Mouse (Mus musculus) natural killer cell, adult 2 months (primary cell): ENCODE data around the gene Ehbp1l1.

Experiments
- DNase-seq, 2 experiments: peaks; one replicate each; pipeline ENCODE4 v3.0.0; 2022; ENCODE audit warnings: low spot score in 2 of 2

The Ehbp1l1 gene

DNA sequence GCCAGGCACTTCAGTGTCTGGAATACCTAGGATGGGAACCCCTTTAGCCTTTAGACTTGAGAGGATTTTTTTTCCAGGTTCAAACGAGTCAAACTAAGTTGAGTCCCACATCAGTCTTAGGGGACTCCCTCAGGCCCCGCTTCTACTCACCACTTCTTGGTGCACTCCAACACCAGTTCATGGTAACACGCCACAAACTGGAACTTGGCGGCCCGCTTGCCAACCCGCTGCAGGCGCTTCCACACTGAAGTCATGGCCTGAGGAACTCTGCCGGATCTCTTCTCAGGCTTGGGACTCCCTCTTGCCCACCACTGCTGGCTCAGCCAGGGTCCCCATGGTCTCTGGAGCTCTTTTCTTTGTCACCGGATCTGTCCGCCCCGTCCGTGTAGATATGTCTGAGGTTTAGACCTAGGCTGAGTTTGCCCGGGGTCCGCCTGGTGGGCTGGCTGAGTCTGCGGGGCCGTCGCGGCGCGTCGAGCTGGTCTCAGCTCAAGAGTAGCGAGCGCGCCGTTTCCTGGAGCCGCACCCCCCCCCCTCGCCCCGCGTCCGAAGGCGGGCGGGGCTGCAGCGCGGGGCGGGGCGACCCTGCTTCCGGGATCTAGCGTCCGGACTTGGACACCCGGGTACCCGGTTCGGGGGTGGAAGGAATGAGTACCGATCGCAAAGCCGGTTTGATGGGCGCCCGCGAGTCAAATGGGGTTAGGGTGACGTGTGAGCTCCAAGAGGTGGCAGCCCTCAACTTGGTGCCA lies at the start of gene Ehbp1l1:
TSS of gene Ehbp1l1 (minus strand) at position 551 of the 749 bp plus-strand sequence.
- peak; percentile 75 to 83 for DNase-seq

DNA sequence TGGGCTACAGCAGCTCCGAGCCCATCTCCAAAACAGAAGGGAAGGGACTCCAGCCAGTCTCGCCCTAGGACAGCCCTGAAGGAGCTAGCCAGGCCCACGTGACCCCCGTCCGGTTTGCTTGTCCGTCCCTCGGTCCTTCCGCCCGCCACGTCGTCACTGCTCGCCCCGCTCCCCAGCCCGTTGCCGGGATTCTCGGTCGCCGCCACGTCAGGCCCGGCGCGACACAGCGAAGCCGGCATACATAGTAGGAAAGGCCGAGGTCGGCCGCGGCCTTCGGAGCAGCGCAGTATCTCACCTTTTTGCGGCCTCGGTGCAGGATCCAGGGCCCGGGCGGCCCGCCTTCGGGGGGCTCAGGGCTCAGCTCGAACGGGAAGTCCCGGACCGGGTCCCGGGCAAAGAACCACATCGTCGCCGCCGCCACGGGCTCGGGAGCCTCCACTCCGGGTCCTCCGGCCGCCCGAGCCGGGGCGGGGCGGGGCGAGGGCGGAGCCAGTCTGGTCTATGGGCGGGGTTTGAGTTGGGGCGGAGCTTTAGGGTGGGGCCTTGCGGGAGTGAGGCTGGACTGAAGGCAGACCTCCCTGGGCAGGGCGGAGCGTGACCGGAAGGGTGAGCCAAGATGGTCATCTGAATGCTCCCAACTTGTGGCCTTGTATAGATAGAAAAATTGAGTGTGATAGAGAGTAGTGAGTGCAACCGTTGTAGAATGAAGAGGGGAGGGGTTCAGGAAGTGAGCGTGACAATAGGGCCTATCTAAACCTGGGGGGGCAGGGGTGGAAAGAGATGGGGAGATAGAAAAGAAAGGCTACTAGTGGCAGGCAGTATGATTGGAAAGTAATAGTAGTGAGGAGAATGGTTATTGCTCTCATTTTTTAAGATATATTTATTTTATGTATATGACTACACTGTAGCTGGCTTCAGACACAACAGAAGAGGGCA lies 45.1 kb upstream of the Ehbp1l1 start, which contains the start of gene Scyl1:
TSS of gene Scyl1 (minus strand) at position 495 of the 936 bp plus-strand sequence.
- peak; percentile 93 to 95 for DNase-seq

DNA sequence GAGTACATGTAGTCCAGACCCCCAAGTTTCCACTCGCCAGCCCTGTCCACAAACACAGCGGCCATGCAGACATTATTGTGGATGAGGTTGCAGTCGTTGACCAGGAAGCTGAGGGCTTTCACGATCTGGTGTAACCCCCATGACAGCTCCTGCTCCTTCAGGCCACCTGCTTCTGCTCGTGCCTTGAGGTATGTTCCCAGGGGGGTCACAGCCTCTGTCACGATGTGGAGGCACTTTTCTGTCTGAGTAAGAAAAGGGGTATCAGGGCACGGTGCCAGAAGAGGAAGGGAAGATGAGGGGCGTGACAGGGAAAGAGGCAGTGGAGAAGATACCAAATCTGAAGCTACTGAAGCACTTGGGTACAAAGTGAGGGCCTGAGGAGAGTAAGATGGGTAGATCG lies 44.2 kb upstream of the Ehbp1l1 start:
- DNase-seq: no peak

DNA sequence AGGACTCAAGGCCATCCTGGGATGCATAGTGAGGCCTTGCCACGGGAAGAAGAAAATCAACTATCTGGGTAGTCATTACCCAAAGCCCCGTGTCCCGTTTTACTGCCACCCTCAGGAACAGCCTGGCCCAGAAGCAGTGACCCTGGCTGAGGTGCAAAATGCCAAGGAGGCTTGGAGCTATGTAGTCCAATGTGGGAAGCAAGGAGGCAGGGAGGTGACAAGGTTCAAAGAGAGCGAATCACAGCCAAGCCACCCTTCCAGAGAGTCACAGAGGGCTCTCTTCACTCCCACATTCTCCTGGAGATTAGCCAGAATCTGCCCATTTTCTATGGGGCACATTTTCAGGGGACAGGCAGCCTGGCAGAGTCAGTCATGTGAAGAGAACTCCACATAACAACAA lies 41.2 kb upstream of the Ehbp1l1 start:
- DNase-seq: no peak

DNA sequence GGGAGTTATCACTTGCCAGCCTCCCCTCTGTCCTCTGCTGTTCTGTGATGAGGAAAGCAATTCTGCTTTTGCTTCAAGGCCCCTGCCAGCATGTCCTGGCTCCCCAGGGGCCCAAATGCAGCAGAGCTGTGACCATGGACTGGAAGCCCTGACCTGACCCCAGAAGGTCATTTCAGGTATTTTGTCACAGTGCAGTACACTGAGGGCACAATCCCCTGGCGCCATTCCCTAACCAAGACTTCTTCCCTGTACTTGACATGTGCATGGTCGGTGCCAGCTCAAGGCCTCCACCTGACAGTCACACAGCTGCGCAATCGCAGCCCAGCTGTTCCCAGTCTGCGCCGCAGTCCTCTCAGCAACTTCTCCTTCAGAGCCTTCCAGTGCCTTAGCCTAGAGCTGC lies 37.0 kb upstream of the Ehbp1l1 start:
- DNase-seq: no peak

DNA sequence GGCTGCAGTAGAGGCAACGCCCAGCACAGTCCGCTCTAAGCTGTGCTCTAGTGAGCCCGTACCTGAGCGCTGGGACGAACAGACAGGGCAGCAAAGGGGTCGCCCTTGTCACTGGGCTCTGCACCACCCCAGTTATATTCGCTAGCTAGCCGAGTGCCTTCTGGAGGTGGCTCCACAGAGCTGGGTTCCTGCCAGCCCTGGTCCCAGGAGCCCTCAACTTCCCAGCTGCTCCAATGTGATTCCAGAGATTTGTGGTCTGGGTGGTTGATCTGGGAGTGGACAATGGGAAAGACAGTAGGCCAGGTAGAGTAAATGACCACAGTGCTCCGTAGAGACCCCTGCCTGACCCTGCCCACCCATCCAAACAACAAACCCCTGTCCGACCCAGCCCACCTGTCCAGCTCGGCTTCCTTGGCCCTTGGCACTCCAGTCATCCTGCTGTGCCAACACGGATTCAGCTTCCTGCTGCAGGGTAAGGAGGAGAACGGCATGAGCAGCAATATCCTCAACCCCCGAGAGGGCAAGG lies 32.8 kb upstream of the Ehbp1l1 start:
- DNase-seq: no peak

DNA sequence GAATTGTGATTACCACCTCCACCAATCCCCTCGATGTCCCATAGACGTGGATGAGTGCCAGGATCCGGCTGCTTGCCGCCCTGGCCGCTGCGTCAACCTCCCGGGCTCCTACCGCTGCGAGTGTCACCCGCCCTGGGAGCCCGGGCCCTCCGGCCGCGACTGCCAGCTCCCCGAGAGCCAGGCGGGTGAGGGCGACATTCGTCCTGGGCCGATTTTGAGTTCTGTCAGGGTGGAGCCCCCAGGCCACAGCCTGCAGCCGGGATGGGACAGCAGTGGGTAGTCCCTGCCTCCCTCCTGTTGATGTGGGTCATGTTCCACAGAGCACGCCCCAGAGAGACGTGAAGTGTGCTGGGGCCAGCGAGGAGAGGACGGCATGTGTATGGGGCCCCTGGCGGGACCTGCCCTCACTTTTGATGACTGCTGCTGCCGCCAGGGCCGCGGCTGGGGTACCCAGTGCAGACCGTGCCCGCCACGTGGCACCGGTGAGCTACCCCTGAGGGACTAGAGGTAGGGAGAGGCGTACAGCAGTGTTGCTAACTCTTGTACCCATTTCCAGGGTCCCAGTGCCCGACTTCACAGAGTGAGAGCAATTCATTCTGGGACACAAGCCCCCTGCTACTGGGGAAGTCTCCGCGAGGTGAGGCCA lies 31.0 kb upstream of the Ehbp1l1 start:
- DNase-seq: no peak

DNA sequence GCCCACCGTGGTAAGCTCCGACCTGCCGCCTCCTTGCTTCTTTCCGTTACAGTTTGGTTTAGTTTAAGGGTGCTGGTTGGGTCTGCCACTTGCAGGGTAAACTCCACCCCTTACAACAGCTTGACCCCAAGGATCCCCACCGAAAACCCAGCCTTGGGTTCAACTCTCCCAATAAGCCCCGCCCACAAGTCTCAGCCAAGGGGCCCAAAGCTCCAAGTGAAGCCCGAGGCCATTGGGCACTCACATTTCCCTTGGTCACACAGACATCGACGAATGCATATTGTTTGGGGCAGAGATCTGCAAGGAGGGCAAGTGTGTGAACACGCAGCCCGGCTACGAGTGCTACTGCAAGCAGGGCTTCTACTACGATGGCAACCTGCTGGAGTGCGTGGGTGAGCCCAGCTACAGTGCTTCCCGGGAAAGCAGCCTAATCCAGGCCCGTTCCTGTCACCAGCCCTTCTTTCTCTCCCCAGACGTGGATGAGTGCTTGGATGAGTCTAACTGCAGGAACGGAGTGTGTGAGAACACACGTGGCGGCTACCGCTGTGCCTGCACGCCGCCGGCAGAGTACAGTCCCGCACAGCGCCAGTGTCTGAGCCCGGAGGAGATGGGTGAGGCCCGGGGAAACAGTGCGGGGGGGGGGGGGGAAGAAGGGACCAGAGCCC lies 30.3 kb upstream of the Ehbp1l1 start:
- DNase-seq: no peak

DNA sequence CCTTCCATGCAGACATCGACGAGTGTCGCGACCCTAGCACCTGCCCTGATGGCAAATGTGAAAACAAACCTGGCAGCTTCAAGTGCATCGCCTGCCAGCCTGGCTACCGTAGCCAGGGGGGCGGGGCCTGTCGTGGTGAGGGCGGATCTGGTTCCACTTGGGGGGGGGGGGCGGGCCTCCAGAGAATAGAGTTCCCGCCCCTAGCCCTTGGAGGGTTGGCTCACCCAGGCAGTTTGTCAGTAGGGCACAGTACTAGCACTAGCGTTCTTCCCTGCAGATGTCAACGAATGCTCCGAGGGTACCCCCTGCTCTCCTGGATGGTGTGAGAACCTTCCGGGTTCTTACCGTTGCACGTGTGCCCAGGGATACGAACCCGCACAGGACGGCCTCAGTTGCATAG lies 25.6 kb upstream of the Ehbp1l1 start:
- no peak for DNase-seq

DNA sequence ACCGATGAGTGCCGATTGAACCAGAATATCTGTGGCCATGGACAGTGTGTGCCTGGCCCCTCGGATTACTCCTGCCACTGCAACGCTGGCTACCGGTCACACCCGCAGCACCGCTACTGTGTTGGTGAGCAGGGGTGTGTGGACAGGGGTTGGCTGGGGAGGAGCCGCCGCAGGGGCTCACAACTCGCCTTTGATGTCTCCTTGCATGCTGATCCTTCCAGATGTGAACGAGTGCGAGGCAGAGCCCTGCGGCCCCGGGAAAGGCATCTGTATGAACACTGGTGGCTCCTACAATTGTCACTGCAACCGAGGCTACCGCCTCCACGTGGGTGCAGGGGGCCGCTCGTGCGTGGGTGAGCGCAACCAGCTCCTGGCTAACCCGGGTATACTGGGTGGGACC lies 24.8 kb upstream of the Ehbp1l1 start:
- no peak for DNase-seq

DNA sequence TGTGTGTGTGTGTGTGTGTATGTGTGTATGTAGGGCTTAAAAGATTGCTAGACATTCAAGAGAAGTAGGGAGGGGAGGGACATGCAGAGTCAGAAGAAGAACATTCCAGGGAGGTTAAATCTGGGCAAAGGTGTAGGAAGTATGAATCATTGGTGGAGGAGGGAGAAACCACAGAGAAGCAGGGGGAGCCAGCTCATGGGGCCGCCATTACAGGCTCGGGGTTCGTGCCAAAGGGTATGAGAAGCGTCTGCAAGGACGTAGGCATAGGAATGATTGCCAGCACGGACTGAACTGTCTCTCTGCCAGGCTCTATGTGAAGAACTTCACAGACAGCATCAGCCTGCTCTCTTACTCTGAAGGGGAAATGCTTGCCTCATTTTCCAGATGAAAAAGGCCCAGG lies 23.4 kb upstream of the Ehbp1l1 start:
- no peak for DNase-seq

DNA sequence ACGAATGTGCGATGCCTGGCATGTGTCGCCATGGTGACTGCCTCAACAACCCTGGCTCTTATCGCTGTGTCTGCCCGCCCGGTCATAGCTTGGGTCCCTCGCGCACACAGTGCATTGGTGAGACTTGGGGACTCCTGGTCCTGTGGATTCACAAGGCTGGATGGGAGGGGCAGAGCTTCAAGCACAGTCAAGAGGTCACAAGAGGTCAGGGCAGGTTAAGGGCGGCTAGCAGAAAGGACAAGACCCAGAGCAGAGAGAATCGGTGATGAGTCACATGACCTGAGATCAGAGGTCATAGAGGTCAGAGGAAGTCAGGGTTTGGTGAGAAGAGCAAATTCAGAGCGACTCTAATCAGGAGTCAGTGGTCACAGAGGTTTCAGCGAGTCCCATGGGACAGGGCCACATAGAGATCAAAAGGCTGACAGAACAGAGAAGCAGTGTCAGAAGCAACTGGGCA lies 20.8 kb upstream of the Ehbp1l1 start:
- DNase-seq: no peak

DNA sequence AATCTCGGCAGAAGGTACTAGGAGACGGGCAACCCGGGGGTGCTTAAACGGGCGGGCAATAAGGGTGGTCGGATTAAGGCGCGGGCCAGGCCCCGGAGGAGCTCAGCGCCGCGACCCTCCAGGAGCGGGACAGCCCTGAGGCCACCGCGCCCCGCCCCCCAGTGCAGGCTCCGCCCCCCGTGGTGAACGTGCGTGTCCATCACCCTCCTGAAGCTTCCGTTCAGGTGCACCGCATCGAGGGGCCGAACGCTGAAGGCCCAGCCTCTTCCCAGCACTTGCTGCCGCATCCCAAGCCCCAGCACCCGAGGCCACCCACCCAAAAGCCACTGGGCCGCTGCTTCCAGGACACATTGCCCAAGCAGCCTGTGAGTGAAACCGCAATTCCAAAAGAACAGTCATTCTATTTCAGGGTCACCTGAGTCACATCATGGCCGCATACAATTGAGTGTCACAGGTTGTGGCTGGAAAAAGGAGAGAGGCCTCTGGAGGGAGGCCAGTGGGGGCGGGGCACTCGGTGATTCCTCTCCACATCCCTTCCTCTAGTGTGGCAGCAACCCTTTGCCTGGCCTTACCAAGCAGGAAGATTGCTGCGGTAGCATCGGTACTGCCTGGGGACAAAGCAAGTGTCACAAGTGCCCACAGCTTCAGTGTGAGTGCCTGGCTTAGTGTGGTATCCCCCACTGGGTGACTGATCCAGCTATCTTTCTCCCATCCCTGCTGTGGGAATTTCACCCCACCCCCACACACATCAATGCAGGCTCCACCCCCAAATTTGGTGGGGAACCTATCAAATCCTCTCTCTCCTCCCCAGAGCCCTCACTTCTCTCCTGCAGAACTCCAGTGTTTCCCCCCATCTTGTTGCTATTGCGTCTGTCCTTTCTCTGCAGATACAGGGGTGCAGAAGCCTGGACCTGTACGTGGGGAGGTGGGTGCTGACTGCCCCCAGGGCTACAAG lies 19.9 kb upstream of the Ehbp1l1 start:
- DNase-seq: no peak

DNA sequence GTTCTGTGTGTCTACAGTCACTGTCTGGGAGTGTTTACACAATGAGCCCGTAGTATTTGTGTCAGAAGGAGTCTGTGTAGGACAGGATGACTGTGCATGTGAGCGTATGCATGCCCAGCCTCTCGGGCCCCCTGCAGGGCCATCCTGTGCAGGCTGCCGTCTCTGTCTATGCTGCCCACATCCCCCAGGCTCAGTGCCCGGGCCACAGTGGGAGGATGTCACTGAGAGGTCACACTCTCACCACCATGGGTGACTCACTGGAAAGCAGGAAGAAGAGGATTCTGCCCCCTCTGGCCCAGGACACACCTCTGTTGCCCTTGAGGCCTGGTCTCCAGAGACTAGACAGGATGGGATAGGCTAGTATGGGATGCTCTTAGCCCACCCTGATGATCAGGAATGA lies 17.5 kb upstream of the Ehbp1l1 start:
- peak; percentile 37 to 62 for DNase-seq

DNA sequence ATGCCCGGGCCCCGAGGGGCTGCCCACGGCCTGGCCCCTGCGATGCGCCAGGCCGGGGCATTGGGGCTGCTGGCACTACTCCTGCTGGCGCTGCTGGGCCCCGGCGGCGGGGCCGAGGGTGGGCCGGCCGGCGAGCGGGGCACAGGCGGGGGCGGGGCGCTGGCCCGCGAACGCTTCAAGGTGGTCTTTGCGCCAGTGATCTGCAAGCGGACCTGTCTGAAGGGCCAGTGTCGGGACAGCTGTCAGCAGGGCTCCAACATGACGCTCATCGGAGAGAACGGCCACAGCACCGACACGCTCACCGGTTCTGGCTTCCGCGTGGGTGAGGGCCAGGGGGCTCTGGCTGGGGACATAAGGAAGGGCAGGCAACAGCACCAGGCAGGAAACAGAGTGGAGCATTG lies 16.1 kb upstream of the Ehbp1l1 start:
- DNase-seq: no peak

DNA sequence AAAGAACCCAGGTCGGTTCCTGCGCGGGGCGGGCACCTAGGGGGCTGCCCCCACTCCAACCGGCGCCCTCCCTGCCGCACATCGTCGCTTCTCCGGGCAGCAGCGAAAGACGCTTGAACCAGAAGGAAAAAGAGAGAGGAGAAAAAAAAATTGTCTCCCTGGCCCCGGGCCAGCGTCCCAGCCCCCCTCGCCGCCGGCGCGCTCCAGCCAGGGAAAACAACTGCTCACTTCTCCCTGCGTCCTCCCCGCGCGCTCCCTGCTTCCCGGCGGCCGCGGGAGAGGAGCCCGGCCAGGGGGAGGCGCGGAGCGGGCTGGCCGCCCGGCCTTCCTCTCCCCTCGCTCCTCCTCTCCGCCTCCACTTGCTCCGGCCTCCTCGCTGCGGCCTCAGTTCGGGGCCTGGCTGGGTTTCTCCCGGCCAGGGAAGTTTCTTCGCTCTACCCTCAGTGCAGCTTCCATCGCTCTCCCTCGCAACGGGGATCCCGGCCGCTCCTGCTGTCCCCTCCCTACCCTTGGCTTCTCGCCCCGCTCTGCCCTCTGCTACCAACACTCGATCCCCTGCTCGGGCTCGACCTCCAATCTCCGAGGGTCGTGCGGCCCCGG lies 15.6 kb upstream of the Ehbp1l1 start:
- DNase-seq: peak in 1 of 2 experiments; percentile 9

DNA sequence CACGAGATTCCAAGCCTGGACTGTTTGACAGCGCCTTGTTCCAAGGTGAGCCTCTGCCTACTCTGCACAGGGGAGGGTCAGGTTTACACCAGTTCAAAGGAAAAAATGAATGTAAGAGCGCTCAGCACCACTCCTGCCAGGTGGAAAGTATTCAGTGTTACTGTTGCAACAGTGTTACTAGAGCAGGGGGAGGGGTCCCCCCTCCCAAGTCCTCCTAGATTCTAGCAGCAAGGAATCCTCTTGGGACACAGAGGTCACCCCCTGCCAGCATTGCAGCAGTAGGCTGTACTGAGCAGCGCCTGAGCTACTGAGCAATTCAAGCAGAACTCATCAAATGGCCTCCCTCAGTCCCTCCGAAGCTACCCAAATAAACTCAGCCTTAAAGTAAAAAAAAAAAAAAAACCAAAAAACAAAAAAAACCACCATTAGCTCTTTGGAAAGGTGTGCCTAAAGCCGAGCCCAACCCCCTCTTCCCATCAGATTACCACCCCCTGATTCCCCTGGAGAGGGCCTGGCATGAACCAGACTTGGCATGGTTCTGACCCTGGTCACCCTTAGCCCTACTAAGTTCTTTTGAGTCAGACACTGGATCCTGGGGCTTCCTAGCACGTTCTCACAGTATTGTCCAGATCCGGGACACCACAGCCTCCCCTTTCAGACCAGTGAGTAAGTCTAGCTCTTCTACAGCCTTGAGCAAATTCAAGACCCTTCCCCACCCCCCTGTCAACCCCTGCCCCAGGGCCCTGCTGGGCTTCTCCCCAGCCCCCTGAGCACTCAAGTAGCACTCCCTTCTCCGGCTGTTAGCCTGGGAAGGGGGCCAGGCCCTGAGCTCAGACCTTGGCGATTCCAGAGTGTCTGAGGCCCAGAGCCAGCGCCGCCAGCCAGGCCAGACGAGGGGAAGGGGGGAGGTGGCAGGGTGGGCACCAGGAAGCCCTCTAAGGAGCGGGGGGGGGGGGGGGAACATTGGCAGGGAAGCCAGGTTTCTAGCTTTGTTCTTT lies 14.5 kb upstream of the Ehbp1l1 start, which contains the start of gene Ltbp3:
TSS of gene Ltbp3 (plus strand) at position 585 of the 998 bp plus-strand sequence.
- DNase-seq: no peak

DNA sequence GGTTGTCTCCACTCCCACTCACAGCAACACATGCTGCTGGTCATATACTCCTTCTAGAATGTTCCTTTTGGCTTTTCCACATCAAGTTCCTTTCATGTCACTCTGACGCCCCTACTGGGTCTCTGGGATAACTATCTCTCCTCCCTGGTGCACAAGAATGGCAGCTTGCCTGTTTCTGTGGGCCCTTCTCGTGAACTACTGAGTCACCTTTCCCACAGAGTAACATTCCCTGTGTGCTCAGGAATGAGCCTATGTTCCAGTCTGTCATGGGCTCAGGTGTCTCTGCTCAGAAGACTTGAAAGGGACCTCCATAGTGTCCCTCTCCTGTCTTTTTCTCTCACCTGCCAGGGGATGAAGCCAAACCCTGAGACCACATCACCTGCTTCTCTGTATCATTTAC lies 13.3 kb upstream of the Ehbp1l1 start:
- DNase-seq: no peak
